Mouse (Mus musculus) small intestine, adult 2 months (tissue): ENCODE measurements around the gene Etv3. TPM values are rescaled to one million over a fixed set of nuclear protein-coding genes. Genes with fewer than 3 reads are reported as not detected.

Source experiments
- H3K27ac ChIP-seq: fragments of 200-500 bp; 2 replicates; pipeline ENCODE4 v1.5.1; 2012; ENCODE audit warnings: low read depth, low read length, control low read depth, inconsistent platforms; ENCODE audit not compliant: insufficient read depth
- H3K27me3 ChIP-seq: fragments of 200-500 bp; 2 replicates; pipeline ENCODE4 v1.6.1; 2012; ENCODE audit warnings: mild to moderate bottlenecking, moderate library complexity, low read length, inconsistent platforms; ENCODE audit not compliant: control insufficient read depth, insufficient read depth
- H3K36me3 ChIP-seq: fragments of 200-500 bp; 2 replicates; pipeline ENCODE4 v1.6.1; 2012; ENCODE audit warnings: mild to moderate bottlenecking, low read length, control low read depth, inconsistent platforms; ENCODE audit not compliant: control insufficient read depth, insufficient read depth
- H3K4me1 ChIP-seq: fragments of 200-500 bp; 2 replicates; pipeline ENCODE4 v1.6.1; 2012; ENCODE audit warnings: low read length, inconsistent platforms, mixed read lengths; ENCODE audit not compliant: control insufficient read depth, insufficient read depth, insufficient read length
- H3K4me3 ChIP-seq: fragments of 200-500 bp; 2 replicates; pipeline ENCODE4 v1.5.1; 2012; ENCODE audit warnings: low read depth, mild to moderate bottlenecking, control low read depth, inconsistent platforms, low read length, moderate library complexity
- CTCF ChIP-seq: fragments of 200-500 bp; IDR thresholded peaks from 2 replicates; pipeline ENCODE4 v1.5.1; 2012; ENCODE audit warnings: low read depth, mild to moderate bottlenecking, control low read depth, inconsistent platforms, low read length, moderate library complexity, mixed read lengths; ENCODE audit not compliant: insufficient replicate concordance, insufficient read length; ENCODE audit errors: extremely low read depth
- POLR2A ChIP-seq: fragments of 200-500 bp; IDR thresholded peaks from 2 replicates; pipeline ENCODE4 v1.6.1; 2012; ENCODE audit warnings: low read depth, mild to moderate bottlenecking, control low read depth, inconsistent platforms, low read length, moderate library complexity
- WGBS: fragments of 180-500 bp; shearing (Covaris S2); methylation state at CpG from one replicate; pipeline ENCODE4 v1.1.7; 2018; 5-methylcytosine and 5-hydroxymethylcytosine counted together
- polyA plus RNA-seq: library from polyadenylated mRNA; depleted of rRNA; stranded (reverse); fragments of >200 nt; gene quantifications from 2 replicates; pipeline ENCODE4 v1.2.3, GENCODE M21; 2012; rRNA removed

Etv3 gene
- polyA plus RNA-seq, 1 experiment, result 19.9 TPM

DNA sequence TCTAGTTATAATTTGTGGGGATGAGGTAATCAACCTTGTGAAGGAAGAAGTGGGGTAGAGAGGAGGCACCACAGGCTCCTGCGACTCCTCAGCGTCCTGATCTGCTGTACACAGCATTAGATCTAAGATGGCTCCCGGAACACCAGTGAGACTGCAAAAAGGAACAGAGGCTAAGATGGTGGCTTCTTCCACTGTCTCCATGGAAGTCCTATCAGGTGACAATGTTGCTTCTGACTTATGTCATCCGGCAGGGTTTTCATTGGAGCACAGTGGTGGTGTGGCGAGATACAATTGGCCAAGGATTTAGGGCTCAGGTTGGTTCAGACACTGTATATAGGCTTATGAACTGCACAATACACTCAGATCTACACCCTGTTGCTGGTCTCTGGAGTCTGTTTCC lies 43.5 kb downstream of the Etv3 start:
- H3K36me3 ChIP-seq, result no peaks in the 10 kb centered on the region
- H3K4me1 ChIP-seq, result peaks cover 5% of the 10 kb centered on the region; the same call in 1 of the 2 replicates
- H3K4me3 ChIP-seq, result no peak overlapping the region
- TF ChIP-seq CTCF, result no peak
- TF ChIP-seq POLR2A, result no peak
- 97% methylated on average over 5 of the region's 5 CpGs for WGBS
- no peak overlapping the region for H3K27ac ChIP-seq
- H3K27me3 ChIP-seq, result no peaks in the 10 kb centered on the region

DNA sequence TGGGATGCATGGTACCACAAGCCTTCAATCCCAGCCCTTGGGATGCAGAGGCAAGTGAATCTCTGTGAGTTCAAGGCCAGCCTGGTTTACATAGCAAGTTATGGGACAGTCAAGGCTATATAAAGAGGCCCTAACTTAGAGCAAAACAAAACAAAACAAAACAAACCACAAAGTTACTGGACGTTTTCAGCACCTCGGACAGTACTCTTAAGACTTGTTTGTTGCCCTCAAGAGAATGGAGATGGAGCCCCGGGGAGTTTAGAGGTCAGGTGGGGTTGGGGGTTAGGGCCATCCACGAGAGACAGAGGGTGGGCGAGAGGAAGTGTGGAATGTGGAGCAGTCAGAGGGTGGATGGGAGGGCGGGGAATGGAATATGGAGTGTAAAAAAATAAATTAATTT lies 50.6 kb downstream of the Etv3 start:
- Histone ChIP-seq H3K36me3 (no peaks in the 10 kb centered on the region), H3K4me1 (no peaks in the 10 kb centered on the region), H3K4me3 (no peak overlapping the region), H3K27ac (no peak overlapping the region), H3K27me3 (no peaks in the 10 kb centered on the region)
- 28% methylated on average over 6 of the region's 6 CpGs for WGBS
- no peak for TF ChIP-seq CTCF
- no peak for TF ChIP-seq POLR2A

DNA sequence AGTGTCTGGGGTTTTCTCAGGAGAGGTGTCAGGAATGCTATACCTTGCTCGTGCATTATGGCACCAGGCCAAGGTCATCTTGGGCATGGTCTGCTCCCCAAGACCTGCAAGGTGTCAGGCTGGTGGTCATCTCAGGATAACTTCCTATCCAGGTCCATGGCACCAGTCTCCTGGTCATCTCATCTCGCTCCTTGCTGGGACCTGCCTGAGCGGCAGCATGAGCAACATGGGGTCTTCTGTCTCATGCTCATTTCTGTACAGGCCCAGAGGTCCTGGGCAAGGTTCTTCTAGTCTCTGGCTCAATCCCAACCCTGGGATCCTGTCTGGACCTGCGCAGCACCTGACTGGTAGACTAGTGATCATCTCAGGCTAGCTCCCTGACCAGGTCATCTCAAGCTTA lies 57.1 kb downstream of the Etv3 start:
- no peak for TF ChIP-seq CTCF
- no peak for TF ChIP-seq POLR2A
- Histone ChIP-seq H3K27me3 (no peaks in the 10 kb centered on the region), H3K4me3 (no peak overlapping the region), H3K27ac (no peak overlapping the region), H3K4me1 (no peaks in the 10 kb centered on the region), H3K36me3 (no peaks in the 10 kb centered on the region)
- 92% methylated on average over 4 of the region's 4 CpGs for WGBS

Other genes with a start within 250 kb of the Etv3 start
- gene Cd5l, start 167.5 kb upstream of the Etv3 start, polyA plus RNA-seq, result 0.11 TPM in 1 of 2 replicates, not detected in the other
- 0.75 and 2.0 TPM in 2 replicates for gene Fcrl1, start 149.0 kb upstream of the Etv3 start, polyA plus RNA-seq
- not detected in 2 replicates for gene Fcrl5, start 89.6 kb upstream of the Etv3 start, polyA plus RNA-seq
- 12.7 and 32.4 TPM in 2 replicates for gene Arhgef11, start 92.2 kb downstream of the Etv3 start, polyA plus RNA-seq
- gene Lrrc71, start 223.2 kb downstream of the Etv3 start, polyA plus RNA-seq, result 0.03 TPM in 2 replicates